Mouse (Mus musculus): Measurements from ENCODE around the gene Mex3a.

- TF ChIP-seq CTCF (IDR thresholded peaks at IDR 0.05; ENCODE audit: borderline replicate concordance, insufficient read depth, low read length): no peak
- TF ChIP-seq POLR2A (IDR thresholded peaks at IDR 0.05; ENCODE audit: low read depth, low read length): peak; percentile 99
Measured at GRCm38 (mm10) chr3:88502641-88503504, 29.3 kb upstream of the Mex3a start.
